Mouse (Mus musculus): ENCODE results near the gene Il18.
A peak's percentile ranks its signal among the peaks of the same experiment; 100 is the strongest.

Il18 gene

GRCm38 (mm10) chr9:50555094-50555446, 443 bp downstream of the Il18 start, which contains the start of gene Bco2:
Gene Bco2, minus strand, starts transcription at chr9:50555181.
- no peak for DNase-seq

GRCm38 (mm10) chr9:50561145-50561917, 6.7 kb downstream of the Il18 start, which contains the start of gene Tex12:
Gene Tex12, minus strand, starts transcription at chr9:50561325.
- DNase-seq = no peak

GRCm38 (mm10) chr9:50561918-50562360, 7.3 kb downstream of the Il18 start:
- no peak for DNase-seq

GRCm38 (mm10) chr9:50565173-50565572, 10.5 kb downstream of the Il18 start:
- no peak for DNase-seq

GRCm38 (mm10) chr9:50565940-50566339, 11.3 kb downstream of the Il18 start:
- no peak for DNase-seq

- no peak for DNase-seq
Measured at GRCm38 (mm10) chr9:50567372-50567771, 12.7 kb downstream of the Il18 start.

- no peak for DNase-seq
Measured at GRCm38 (mm10) chr9:50567881-50568280, 13.3 kb downstream of the Il18 start.

- no peak for DNase-seq
Measured at GRCm38 (mm10) chr9:50569599-50570525, 15.2 kb downstream of the Il18 start.

GRCm38 (mm10) chr9:50580370-50580769, 25.7 kb downstream of the Il18 start:
- no peak for DNase-seq

- no peak for DNase-seq
Measured at GRCm38 (mm10) chr9:50585145-50585818, 30.7 kb downstream of the Il18 start.

- DNase-seq = no peak
Measured at GRCm38 (mm10) chr9:50586955-50587354, 32.3 kb downstream of the Il18 start.

- no peak for DNase-seq
Measured at GRCm38 (mm10) chr9:50590856-50591518, 36.4 kb downstream of the Il18 start.

GRCm38 (mm10) chr9:50592955-50593354, 38.3 kb downstream of the Il18 start:
- DNase-seq = no peak

- DNase-seq = no peak
Measured at GRCm38 (mm10) chr9:50593544-50593943, 38.9 kb downstream of the Il18 start.

- no peak for DNase-seq
Measured at GRCm38 (mm10) chr9:50594794-50595417, 40.3 kb downstream of the Il18 start.

- DNase-seq = no peak
Measured at GRCm38 (mm10) chr9:50596973-50597372, 42.3 kb downstream of the Il18 start.

GRCm38 (mm10) chr9:50601536-50601935, 46.9 kb downstream of the Il18 start:
- no peak for DNase-seq

- DNase-seq = no peak
Measured at GRCm38 (mm10) chr9:50602055-50602845, 47.6 kb downstream of the Il18 start.

GRCm38 (mm10) chr9:50603189-50603997, 48.8 kb downstream of the Il18 start, which contains the start of the genes Sdhd and Timm8b:
Gene Sdhd, minus strand, starts transcription at chr9:50603812.
Gene Timm8b, plus strand, starts transcription at chr9:50603910.
- DNase-seq = peak; percentile 96

GRCm38 (mm10) chr9:50603998-50604324, 49.3 kb downstream of the Il18 start:
- no peak for DNase-seq
